Mouse (Mus musculus) adrenal gland, postnatal 10 days (tissue): ENCODE measurements around the gene Thap8. TPM values are rescaled to one million over a fixed set of nuclear protein-coding genes. Genes with fewer than 3 reads are reported as not detected.
A peak's percentile ranks its signal among the peaks of the same experiment; 100 is the strongest.

Source experiments
- DNase-seq: peaks from one replicate; pipeline ENCODE4 v3.0.0; 2021; ENCODE audit warnings: mixed read lengths
- total RNA-seq, 2 experiments: library from RNA; stranded (reverse); gene quantifications; 2 replicates each; pipeline ENCODE4 v1.2.3; 2021

Thap8 gene
- total RNA-seq, 2 experiments from 2014 or later, result 0.61 to 0.63 TPM

DNA sequence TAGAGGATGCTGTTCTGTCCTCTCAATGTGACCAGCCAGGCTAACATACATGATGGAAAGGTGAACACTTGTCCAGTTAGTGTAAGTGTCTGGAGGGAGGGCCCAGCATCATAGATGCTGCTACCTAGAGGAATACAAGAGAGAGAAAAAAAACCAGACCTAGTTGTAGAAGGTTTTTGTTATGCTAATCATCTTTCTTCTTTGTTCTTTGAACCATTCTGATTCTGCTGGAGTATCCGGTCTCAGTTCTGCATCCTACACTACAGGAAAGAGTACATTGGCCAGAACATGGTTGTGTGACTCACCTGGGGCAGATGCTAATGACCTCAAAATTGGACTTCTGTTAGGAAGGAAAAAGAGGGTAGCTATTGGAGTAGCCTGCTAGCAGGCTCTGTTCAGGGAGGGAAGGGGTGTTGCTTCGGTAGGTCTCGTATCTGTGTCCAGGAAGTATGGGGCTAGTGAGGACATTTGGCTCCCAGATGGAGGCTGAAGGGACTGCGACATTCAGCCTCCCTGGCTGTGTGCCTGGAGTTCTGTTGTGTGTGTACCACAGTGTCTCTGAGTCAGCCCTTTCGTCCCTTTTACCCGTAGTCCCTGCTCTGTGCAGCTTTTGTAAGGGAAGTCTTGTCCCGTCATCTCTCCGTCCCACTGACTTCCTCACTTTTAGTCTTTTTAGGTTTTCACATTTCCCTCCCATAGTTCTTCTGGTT lies 7.0 kb downstream of the Thap8 start:
- peak; percentile 56 for DNase-seq

DNA sequence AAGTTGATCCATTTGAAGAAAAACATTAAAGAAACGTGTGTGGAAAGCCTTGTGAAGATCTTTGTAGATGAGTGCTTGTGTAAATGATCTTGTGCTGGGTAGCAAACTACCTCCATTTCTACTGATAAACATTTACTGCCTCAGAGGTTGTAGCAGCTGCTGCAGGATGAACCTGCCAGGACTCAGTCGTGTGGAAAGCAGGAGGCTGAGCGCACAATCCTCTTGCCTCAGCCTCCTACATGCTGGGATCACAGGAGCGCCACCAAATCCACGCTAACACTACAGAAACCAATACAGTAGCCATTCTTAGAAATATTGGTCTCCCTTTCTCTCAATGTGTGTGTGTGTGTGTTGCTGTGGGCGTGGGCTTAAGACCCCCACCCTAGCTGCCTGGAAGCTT lies 8.2 kb downstream of the Thap8 start:
- DNase-seq, result no peak

DNA sequence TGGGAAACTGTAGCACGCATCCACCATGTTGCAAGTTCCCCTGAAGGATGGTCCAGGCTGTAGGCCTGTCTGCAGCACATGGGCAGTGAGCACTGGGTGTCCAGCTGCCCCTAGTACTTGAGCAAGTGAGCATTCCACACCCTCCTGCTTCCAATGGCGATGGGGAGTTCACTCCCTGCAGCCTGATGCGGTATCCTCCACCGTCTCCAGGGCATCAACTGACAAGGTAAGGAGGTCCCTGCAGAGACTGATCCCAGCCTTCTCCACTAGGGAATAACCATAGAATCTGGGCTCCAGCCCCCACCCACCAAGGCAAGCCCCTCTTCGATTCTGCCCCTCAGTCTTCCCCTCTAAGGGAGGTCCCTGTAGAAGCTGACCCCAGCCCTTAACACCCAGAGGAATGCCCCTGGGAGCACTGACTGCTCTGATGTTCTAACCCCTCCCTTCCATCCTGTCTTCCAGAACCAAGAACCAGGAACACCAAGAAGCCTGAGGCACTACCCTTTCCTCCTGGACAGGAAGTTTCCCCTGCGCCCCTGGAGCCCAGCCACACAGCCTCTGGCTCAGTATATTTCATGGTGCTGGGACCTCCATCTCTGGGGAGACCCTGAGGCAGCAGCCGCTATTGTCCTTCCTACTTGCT lies 9.3 kb downstream of the Thap8 start:
- DNase-seq, result no peak

DNA sequence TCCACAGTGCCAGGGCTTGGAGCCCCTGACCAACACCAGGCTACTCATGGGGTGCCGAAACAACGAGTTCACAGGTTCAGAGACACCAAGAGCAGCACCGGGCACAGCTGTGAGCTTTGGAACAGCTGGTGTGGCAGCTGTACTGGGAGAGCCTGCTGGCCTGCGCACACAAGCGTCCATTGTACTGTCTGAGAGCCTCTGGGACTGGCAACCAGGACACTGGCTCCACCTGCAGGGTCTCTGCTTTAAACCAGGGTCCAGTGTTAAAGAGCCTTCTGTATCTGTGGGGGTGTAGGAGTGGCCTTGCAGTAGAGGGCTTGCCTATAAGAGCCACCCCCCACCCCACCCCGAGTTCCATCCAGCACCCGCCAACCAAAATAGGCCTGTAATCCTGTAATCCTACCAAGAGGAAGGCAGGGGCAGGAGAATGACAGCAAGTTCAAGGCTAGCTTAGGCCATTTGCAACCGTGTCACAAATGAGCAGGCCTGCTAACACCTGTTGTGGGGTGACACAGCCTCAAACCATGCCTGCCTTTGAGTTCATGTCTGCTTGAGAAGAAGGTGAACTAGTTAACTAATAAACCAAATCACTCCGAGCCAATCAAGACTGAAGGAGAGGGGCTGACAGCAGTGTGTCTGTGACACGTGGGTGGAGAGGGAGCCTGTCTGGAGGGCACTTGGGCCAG lies 10.0 kb downstream of the Thap8 start:
- no peak for DNase-seq

DNA sequence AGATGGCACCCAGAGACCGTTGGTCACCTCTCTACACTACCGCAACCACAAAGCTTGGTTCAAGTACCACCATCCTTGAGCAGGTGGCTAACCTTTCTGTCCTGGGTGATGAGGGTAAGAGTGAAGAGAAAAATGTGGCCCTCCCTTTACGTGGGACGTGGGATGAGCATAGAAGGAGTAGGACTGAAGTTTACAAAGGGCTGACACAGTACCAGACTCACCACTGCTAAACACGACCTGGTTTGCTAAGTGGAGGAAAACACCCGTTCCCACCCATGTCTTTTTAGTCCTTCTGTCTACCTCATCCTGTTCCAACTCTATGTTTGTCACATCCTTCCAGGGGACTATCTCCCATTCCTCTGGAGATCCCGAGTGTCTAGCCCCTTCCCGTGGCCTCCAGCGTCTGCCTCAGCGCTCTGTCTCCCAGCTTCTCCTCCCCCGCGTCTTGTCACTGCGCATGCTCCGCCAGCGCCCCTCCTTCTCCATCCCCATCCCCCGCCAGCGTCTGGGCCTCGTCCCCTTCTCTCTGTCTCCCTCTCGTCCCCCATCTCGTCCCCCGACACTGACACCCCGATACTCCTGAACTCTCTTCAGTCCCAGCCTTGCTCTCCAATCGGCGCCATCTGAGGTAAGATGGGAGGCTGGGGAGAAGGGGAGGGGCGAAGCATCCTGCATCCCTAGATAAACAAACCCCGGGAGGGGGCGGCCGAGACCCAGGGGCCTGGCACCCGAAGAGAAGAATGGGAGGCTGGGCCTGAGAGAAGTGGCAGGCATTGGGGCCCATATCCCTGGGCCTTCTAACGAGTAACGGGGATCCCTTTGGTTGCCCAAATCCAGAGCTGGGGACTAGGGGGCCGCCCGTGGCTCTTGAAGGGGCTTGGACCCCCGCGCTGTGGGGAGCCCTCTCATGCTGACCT lies 11.6 kb downstream of the Thap8 start, which contains the start of gene Clip3:
Gene Clip3, plus strand, starts transcription at position 514 of the 917 bp plus-strand sequence.
- DNase-seq, result peak; percentile 71

DNA sequence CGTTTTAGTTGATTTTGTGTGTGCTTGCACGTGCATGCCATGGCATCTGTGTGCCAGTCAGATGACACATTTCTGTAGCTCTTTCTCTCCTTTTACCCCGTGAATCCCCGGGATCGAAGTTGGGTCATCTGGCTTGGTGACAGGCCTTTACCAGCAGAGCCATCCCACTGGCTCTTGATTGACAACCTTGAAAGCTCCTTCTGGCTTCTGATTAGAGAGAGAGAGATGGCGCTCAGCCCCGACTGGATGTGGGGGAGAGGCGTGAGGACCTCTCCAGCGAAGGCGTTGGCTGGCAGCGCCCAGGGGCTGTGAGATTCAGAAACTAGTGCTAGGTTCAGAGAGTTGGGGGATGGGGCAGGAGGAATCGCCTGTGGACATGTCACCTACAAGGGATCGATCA lies 13.9 kb downstream of the Thap8 start:
- DNase-seq, result no peak

DNA sequence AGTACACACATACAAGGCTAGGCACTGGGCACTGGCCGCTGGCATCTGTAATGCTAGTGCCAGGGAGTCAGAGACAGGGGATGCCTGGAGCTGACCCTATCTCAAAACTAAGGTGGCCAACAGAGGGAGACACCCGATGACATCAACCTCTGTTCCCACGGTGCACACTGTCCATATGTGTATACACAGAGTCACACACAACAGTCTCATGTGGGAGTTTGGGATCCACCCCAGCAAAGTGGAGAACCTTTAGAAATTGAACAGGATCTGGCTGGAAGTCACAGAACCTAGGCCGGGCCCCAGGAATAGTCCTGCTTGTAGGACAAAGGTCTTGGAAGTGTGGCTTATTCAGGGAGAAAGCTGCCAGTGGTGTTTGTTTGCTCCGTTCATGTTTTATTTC lies 14.4 kb downstream of the Thap8 start:
- no peak for DNase-seq

DNA sequence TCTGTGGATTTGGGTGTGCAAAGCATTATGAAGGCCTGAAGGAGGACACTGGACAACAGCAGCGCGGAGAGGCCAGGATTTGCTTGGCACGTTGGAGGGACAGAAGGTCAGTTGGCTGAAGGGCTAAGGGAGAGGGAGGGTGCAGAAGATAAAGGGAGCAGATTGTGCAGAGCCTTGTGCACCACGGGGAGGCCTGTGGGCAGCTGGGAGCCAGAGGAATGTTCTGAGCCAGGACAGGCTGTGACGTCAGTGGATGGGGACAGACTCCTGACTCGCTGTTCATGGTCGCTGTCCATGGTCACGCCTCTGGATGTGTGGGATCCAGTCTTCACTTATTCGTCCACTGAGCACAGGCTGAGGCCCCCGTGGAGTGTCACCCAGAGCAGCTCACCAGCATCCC lies 15.2 kb downstream of the Thap8 start:
- peak; percentile 81 for DNase-seq

DNA sequence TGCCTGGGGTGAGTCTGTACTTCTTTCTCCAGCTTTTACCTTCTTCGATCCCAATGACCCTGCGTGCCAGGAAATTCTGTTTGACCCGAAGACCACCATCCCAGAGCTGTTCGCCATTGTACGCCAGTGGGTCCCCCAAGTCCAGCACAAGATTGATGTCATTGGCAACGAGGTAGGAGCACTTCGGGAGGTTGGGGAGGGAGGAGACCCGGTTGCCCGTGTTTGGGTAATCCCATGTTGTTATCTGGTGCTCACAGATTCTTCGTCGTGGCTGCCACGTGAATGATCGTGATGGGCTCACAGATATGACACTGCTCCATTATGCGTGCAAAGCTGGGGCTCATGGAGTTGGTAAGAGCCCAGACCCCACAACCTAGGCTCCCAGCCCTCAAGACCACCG lies 16.9 kb downstream of the Thap8 start:
- DNase-seq, result no peak

DNA sequence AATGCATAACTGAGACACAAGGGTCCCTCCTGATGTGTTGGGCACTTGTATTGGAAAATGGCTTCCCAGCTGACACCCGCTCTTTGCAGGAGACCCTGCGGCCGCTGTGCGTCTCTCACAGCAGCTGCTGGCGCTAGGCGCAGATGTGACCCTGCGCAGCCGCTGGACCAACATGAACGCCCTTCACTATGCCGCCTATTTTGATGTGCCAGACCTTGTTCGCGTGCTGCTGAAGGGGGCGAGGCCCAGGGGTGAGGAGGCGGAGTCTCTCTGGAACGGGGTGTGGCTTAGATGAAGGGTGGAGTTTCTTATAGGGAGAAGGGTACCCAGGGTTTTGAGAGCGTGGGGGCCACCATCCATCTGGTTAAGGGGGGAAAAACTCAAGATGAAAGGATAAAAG lies 17.4 kb downstream of the Thap8 start:
- no peak for DNase-seq

DNA sequence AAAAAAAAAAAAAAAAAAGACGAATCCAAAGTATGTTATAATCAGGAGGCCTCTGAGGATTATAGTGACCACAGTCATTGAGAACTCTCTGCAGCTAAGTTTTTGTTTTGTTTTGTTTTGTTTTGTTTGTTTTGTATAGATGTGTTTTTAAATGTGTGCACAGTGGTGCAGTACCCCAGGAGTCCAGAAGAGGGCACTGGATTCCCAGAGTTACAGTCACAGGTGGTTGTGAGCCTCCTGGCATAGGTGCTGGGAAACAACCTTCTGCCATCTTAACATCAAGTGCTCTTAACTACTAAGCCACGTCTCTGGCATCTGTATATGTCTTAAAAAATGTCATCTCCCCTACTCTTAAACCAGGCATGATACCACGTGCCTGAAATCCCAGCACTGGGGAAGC lies 21.0 kb downstream of the Thap8 start:
- peak; percentile 35 for DNase-seq

DNA sequence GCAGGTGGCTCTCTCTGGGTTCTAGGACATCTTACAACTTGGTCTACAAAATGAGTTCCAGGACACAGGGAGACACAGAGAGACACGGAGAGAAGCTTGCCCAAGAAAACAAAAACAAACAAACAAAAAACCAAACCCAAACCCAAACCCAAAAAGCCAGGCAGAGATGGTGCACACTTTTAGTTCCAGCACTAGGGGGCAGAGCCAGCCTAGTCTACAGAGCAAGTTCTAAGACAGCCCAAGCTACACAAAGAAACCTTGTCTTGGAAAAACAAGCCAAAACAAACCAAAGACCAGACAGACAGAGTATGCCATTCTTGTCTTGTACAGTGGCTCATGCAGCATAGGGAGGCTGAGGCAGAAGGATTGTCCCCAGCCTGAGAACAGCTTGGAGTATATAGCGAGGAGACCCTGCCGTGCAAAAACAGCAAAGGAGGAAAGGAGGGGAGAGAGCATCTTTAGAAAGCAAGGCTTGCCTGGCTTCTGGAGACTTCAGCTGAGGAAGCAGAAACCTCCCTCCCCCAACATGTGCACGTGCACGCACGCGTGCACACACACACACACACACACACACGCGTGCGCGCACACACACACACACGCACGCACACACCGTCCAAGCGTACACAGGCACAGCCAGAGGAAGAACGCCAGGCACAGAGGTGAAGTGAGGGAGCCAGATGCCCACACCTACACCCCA lies 26.3 kb downstream of the Thap8 start:
- no peak for DNase-seq

DNA sequence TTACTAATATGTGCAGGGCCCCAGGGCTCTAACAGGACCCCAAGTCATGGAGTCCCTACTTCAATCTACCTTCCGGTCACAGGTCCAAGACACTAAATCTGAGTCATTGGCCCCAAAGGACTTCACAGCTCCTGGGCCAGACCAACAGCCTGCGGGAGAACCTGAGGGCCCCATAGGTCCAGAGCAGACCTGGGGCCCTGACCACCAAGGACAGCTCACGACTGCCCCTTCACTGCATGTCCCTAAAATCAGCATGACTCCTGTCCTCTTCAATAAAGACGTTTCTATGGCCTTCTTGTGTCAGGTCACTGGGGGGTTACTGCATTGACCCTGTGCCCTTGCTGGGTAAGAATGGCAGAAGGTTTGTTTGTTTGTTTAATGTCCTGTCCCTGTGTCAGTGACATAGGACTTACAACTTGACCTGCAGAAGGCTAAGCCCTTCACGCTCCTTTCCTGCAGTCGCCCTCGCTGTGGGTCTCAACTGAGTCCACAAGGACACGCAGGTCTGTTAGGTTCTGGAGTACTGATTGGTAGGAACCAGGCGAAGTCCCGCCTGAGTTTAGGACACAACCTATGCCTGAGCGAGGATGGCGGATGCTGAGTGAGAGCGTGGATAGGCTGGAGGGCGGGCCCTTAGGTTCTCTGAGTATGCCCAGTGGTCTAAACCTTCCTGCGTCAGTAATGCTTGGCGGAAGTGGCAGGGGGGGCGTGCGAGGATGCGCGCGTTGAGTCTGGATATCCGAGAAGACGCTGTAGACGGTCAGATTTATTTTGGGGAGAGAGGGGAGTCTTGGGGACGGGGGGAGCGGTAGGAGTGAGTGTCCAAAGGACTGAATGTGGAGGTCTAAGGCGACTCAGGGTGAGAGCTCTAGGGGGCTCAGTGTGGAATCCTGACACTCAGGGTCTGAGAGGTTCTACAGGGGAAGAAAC lies 28.4 kb downstream of the Thap8 start, which contains the start of gene Alkbh6:
Gene Alkbh6, plus strand, starts transcription at position 642 of the 930 bp plus-strand sequence.
- DNase-seq, result peak; percentile 94

DNA sequence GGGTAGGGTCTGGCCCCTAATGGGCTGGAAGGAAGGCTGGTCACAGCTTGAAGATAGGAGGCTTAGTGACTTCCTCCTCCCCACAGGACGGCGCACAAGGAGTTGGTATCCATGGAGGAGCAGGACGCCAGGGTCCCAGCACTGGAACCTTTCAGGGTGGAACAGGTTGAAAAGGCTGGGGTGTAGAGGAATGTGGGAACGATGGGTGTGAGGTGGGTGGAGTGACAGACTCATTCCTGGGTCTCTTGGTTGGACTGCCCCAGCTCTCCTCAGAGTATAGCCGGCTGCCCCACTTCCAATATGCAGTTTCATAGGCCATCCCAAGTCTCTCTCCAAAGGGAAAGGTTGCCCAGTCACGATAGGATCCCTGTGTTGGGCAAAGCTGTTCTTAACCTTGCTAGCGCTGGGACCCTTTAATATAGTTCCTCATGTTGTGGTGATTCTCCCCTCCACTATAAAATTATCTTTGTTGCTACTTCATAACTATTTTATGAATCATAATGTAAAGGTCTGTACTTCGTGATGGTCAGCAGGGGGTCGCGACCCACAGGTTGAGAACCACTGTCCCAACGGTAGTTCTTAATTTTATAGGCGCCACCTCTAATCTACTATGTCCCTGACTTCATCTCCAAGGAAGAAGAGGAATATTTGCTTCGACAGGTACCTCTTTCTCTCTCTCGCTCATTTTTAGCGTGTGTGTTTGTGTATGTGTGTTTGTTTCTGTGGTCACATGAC lies 29.7 kb downstream of the Thap8 start:
- DNase-seq, result no peak

DNA sequence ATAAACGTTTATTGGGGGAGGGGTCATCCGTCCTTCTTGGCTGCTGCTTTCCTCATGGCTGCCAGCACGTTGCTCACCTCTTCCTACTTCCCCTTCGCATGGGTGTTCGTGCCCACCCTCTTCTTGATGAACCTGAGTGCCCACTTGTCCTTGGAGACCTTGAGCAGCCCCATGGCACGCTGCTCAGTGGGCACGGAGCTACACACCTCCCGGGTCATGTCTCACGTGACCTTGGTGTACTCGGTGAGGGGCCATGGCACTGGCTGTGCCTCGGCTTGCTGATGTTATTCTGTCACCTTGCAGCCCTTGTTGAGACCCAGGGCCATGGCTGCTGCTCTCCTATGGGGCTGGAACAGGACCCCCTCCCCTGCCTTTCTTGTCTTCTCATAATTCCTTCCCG lies 30.2 kb downstream of the Thap8 start:
- DNase-seq, result no peak

DNA sequence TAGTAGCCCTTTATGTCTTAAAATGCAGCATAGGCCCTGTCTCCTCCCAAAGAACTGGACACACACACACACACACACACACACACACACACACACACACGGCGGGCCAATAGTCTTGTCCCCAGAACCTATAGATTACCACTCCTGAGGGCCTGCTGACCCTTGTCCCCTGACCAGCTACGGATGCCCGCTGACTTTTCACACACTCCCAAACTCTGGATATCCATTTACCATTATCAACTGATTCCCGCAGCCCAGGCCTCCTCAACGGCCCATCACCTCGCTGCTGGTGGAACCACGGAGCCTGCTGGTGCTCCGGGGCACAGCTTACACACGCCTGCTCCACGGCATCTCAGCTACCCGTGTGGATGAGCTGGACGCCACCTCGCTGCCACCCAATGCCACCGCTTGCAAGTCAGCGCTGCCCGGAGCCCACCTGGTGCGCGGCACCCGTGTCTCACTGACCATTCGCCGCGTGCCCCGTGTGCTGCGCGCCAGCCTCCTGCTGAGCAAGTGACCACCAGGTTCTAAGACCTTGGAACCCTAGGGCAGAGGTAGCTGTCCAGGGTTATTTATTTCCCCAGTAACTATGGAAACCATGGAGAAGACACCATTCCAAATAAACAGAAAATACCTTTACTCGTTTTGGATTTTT lies 33.9 kb downstream of the Thap8 start:
- no peak for DNase-seq

DNA sequence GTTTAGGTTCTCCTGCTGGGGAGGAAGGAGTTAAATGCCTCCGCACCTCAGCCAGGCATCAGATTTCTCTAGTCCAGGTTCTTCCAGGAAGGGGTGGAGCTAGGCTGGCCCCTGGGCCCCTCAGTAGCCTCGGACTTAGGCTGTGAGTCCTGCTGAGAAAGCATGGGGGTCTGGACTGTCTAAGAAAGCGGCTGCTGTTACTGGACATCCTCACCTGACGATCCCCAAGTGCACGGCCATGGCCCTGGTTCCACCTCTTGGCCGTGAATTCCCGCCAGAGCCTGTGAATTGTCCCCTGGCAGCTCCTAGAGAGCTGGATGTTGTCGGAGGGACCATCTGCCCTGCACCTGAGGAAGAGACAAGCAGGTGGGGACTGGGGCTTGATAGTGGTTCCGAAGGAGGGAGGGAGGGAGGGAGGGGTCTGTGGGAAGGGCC lies 34.8 kb downstream of the Thap8 start, which contains the start of gene Syne4:
Gene Syne4, plus strand, starts transcription at position 87 of the 435 bp plus-strand sequence.
- no peak for DNase-seq

DNA sequence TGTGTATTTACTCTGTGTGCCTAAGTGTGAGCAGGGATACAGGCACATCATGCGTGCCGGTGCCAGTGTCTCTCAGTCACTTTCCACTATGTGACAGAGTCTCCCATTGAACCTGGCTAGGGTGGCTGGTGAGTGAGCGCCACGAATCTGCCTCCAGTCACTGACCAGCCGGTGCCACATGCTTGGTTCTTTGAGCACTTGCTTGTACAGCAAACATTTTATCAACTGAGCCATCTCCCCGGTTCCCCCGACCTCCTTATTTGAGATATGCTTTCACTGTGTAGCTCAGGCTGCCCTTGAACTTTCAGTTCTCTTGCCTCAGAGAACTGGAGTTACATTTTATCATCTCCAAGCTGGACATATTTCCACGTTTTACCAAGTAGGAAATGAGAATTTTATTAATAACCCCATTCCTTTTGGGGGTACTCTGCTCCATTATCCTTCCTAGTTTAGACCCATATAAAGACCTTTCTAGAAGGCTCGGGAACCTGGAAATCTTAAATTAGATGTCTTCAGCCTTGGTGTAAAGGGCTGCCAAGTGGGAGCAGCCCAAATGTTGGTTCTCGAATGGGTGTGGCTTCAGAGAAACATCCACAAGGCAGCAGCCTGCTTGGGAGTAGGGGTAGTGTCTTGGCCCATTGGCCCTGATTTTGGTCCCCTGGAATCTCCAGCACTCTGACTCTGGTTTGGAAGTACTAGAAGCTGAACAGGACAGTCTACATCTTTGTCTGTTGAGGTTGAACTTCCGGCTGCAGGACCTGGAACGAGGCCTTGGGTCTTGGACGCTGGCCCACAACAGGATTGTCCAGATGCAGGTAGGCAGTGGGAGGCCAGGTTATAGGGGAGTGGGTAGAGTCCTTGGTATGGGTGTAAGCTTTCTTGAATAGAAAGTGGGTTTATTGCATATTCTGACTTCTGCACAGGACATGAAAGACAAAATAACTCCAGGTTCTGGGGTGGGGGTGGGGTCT lies 36.0 kb downstream of the Thap8 start:
- peak; percentile 20 for DNase-seq
